In genomic region chr14:25462975-25463374, GRCm38 (mm10) we compare ENCODE assay signal across 9 mouse cellular contexts. TPM values are rescaled to one million over a fixed set of nuclear protein-coding genes. Genes with fewer than 3 reads are reported as not detected.
DNase-seq lines count a peak whose midpoint lies in the region; ATAC-seq and TF ChIP-seq lines count a peak whose summit lies in the region.
"Had no signal": no experiment of that assay in that cellular context is flagged by ENCODE, and none has a peak within 500 bp of the region (broad histone marks: within the 10 kb centered on the region; RNA-seq: fewer than 3 reads in every experiment).

No protein-coding gene starts in this region.

- H3K4me1 ChIP-seq in heart, embryonic 10.5 days = peaks cover 81% of the 10 kb centered on the region
- H3K4me1 ChIP-seq in hindbrain, embryonic 13.5 days (replicated peaks) = peaks cover 75% of the 10 kb centered on the region
- peaks cover 64% of the 10 kb centered on the region for H3K4me1 ChIP-seq in midbrain, embryonic 16.5 days (ENCODE audit: control insufficient read depth, insufficient read depth, low read length)

- peak overlapping the region; percentile 35 for H3K9ac ChIP-seq in hindbrain, embryonic 13.5 days
- no peak overlapping the region for H3K9ac ChIP-seq in midbrain, embryonic 16.5 days (ENCODE audit: low read depth, low read length)
- H3K9ac ChIP-seq: liver, embryonic 13.5 days had no signal

- H3K36me3 ChIP-seq in heart, embryonic 10.5 days = no peaks in the 10 kb centered on the region
- H3K36me3 ChIP-seq in hindbrain, embryonic 13.5 days = no peaks in the 10 kb centered on the region
- no peaks in the 10 kb centered on the region for H3K36me3 ChIP-seq in midbrain, embryonic 16.5 days (ENCODE audit: control insufficient read depth, insufficient read depth, low read length)
- H3K36me3 ChIP-seq: liver, embryonic 13.5 days had no signal

- peak overlapping the region; percentile 98 for H3K4me2 ChIP-seq in hindbrain, embryonic 13.5 days
- peak overlapping the region; percentile 67; the same call in 1 of the 2 replicates for H3K4me2 ChIP-seq in midbrain, embryonic 16.5 days (ENCODE audit: low read length)

- 14% methylated on average over 1 of the region's 1 CpGs for WGBS in heart, embryonic 10.5 days
- WGBS in hindbrain, embryonic 13.5 days = 5% methylated on average over 1 of the region's 1 CpGs
- WGBS in midbrain, embryonic 16.5 days = 0% methylated on average over 1 of the region's 1 CpGs

- no peak for TF ChIP-seq CTCF in layer of hippocampus, adult 2 months (conservative IDR thresholded peaks at IDR 0.05)

- peak overlapping the region; percentile 80 for H3K27ac ChIP-seq in heart, embryonic 10.5 days
- H3K27ac ChIP-seq in hindbrain, embryonic 13.5 days = no peak overlapping the region
- no peak overlapping the region for H3K27ac ChIP-seq in midbrain, embryonic 16.5 days (ENCODE audit: low read length)
- no peak overlapping the region for H3K27ac ChIP-seq in layer of hippocampus, adult 2 months
- H3K27ac ChIP-seq: liver, embryonic 13.5 days had no signal

- DNase-seq in heart, embryonic 10.5 days (ENCODE audit: low spot score) = no peak
- DNase-seq in heart, adult 8-10 months (ENCODE audit: low spot score) = no peak
- peak; percentile 67 for DNase-seq in embryo, embryonic 10.5 days (ENCODE audit: low spot score)
- DNase-seq in layer of hippocampus, adult 9-11 months = no peak
- no peak for DNase-seq in layer of hippocampus, adult 2 months (ENCODE audit: low spot score in 2 of 2)
- DNase-seq in layer of hippocampus, adult 8-10 months (ENCODE audit: low spot score in 2 of 2) = no peak
- DNase-seq: liver, embryonic 13.5 days had no signal

- no peak overlapping the region for H3K4me3 ChIP-seq in heart, embryonic 10.5 days
- H3K4me3 ChIP-seq in hindbrain, embryonic 13.5 days = no peak overlapping the region
- no peak overlapping the region for H3K4me3 ChIP-seq in midbrain, embryonic 16.5 days (ENCODE audit: low read depth, low read length)
- no peak overlapping the region for H3K4me3 ChIP-seq in layer of hippocampus, adult 2 months
- H3K4me3 ChIP-seq: liver, embryonic 13.5 days had no signal

- no peak for ATAC-seq in hindbrain, embryonic 13.5 days (ENCODE audit: low FRiP score)
- no peak for ATAC-seq in midbrain, embryonic 16.5 days

- no peaks in the 10 kb centered on the region for H3K27me3 ChIP-seq in heart, embryonic 10.5 days (ENCODE audit: insufficient read depth, poor library complexity, severe bottlenecking)
- H3K27me3 ChIP-seq in hindbrain, embryonic 13.5 days = no peaks in the 10 kb centered on the region
- H3K27me3 ChIP-seq in midbrain, embryonic 16.5 days (ENCODE audit: control insufficient read depth, insufficient read depth, low read depth, low read length) = no peaks in the 10 kb centered on the region

- no peaks in the 10 kb centered on the region for H3K9me3 ChIP-seq in heart, embryonic 10.5 days
- no peaks in the 10 kb centered on the region for H3K9me3 ChIP-seq in hindbrain, embryonic 13.5 days
- no peaks in the 10 kb centered on the region for H3K9me3 ChIP-seq in midbrain, embryonic 16.5 days (replicated peaks; ENCODE audit: control insufficient read depth, low read length, poor library complexity, severe bottlenecking)
- H3K9me3 ChIP-seq: liver, embryonic 13.5 days had no signal

RNA-seq across cellular contexts. Expression of gene Zmiz1, which starts 4.0 kb away (rescaled TPM):
- 38.1 and 45.8 TPM in 2 replicates for polyA plus RNA-seq in heart, embryonic 10.5 days (2016; fragmentation: Nextera tagmentation; extraction: Ambion mirVana)
- total RNA-seq in heart, adult 8-10 months (2022) = 10 to 100 TPM; 34.7 to 44.1 (median 40.4) TPM
- 58.5 and 65.3 TPM in 2 replicates for polyA plus RNA-seq in hindbrain, embryonic 13.5 days (2015; fragmentation: Nextera tagmentation; extraction: Ambion mirVana)
- polyA plus RNA-seq in midbrain, embryonic 16.5 days (2015; fragmentation: Nextera tagmentation; extraction: Ambion mirVana) = 54.2 and 58.0 TPM in 2 replicates
- total RNA-seq in layer of hippocampus, adult 2 months (2021) = 10 to 100 TPM; 87.7 to 99.3 TPM
- 100 to 1,000 TPM in 1 of 4 experiments, 10 to 100 TPM in 3; 77.0 to 102 (median 92.7) TPM for total RNA-seq in layer of hippocampus, adult 8-10 months (2022)
